Mouse (Mus musculus) midbrain, embryonic 15.5 days (tissue): ENCODE measurements at regions not wholly inside any gene's neighbourhood (a gene's known extent, or its start where the extent isn't known, plus 50 kb on each side); places are given as distances from the start of the nearest gene placed in this dataset.

Experiments
- ATAC-seq: fragments of 200-750 bp; cut with Nextera tagmentation; replicated peaks from 2 replicates; pipeline ENCODE4 v1.8.0; 2017; ENCODE audit warnings: moderate TSS enrichment
- H3K27ac ChIP-seq: fragments of 300-500 bp; sonication (generic); 2 replicates; pipeline ENCODE4 v1.5.1; 2015; ENCODE audit warnings: mild to moderate bottlenecking, inconsistent platforms
- H3K27me3 ChIP-seq: fragments of 300-500 bp; sonication (generic); replicated peaks from 2 replicates; pipeline ENCODE4 v1.6.1; 2015; ENCODE audit warnings: inconsistent platforms
- H3K36me3 ChIP-seq: fragments of 300-500 bp; sonication (generic); replicated peaks from 2 replicates; pipeline ENCODE4 v1.6.1; 2015; ENCODE audit warnings: inconsistent platforms
- H3K4me1 ChIP-seq: fragments of 300-500 bp; sonication (generic); 2 replicates; pipeline ENCODE4 v1.6.1; 2015; ENCODE audit warnings: inconsistent platforms
- H3K4me2 ChIP-seq: fragments of 300-500 bp; sonication (generic); 2 replicates; pipeline ENCODE4 v1.6.1; 2015; ENCODE audit warnings: inconsistent platforms, mild to moderate bottlenecking, moderate library complexity
- H3K4me3 ChIP-seq: fragments of 300-500 bp; sonication (generic); 2 replicates; pipeline ENCODE4 v1.5.1; 2015; ENCODE audit warnings: mild to moderate bottlenecking, inconsistent platforms
- H3K9ac ChIP-seq: fragments of 300-500 bp; sonication (generic); 2 replicates; pipeline ENCODE4 v1.6.1; 2015; ENCODE audit warnings: mild to moderate bottlenecking, inconsistent platforms
- H3K9me3 ChIP-seq: fragments of 300-500 bp; sonication (generic); 2 replicates; pipeline ENCODE4 v1.6.1; 2016; ENCODE audit warnings: inconsistent platforms
- WGBS: fragments of 180-500 bp; shearing (Covaris S2); methylation state at CpG from one replicate; pipeline ENCODE4 v1.1.7; 2015; ENCODE audit warnings: mixed read lengths; 5-methylcytosine and 5-hydroxymethylcytosine counted together

DNA sequence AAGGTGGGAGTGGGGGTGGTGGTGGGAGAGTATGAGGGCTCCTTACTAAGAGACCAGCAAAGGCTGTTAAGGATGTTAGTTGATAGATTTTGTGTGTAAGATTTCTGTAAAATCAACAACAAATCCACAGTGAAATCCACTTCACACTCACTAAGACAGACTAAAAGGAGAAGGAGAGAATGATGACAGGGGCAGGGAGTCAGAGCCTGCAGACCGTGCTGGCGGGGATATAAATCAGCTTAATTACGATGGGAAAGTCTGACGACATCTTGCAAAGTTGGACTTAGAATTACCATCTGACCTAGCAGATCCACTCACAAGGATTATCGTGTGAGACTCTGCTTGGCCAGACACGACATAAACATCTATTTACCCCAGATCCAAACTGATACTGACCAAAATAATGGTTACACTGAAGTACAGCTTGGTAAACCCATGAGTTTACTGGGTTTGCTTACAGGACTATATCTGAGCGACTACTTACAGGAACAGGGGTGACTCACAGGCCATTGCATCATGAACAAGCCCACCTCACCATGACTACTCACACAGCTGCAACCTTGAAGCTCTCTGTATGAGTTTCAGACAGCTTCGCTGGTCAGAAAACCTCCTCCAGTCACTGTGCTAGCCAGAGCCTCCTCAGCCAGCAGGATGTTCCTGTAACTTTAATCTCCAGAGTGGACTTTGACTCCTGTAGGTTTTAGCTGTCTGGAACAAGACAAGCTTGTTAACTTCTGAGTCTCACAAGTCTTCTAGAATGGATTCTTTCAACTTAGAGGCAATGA is 50.5 kb upstream of the Ednra start:
- Histone ChIP-seq H3K4me1 (no peaks in the 10 kb centered on the region), H3K9me3 (no peaks in the 10 kb centered on the region), H3K27me3 (no peaks in the 10 kb centered on the region), H3K27ac (no peak overlapping the region), H3K4me2 (no peak overlapping the region), H3K4me3 (no peak overlapping the region), H3K9ac (no peak overlapping the region), H3K36me3 (no peaks in the 10 kb centered on the region)
- ATAC-seq, result no peak
- 85% methylated on average over 8 of the region's 8 CpGs for WGBS

DNA sequence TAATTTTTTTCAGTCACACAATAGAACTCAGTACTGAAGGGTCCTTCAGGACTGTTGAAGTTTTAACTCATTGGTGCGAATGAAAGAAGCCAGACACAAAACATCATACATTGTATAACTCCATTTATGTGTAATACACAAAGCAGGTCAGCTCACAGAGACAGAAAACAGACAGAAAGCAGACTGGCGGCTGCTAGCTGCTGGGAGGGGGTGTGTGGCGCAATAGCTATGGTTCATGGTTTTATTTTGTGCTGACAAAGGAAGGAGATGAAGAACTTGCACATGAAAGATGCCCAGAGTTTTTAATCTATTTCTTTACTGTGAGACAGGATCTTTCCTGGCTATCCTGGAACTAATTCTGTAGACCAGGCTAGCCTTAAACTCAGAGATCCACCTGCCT is 51.3 kb upstream of the Ednra start:
- Histone ChIP-seq H3K4me3 (no peak overlapping the region), H3K9ac (no peak overlapping the region), H3K4me1 (no peaks in the 10 kb centered on the region), H3K27ac (no peak overlapping the region), H3K9me3 (no peaks in the 10 kb centered on the region), H3K36me3 (no peaks in the 10 kb centered on the region), H3K27me3 (no peaks in the 10 kb centered on the region), H3K4me2 (no peak overlapping the region)
- ATAC-seq, result no peak
- WGBS, result 86% methylated on average over 3 of the region's 3 CpGs

DNA sequence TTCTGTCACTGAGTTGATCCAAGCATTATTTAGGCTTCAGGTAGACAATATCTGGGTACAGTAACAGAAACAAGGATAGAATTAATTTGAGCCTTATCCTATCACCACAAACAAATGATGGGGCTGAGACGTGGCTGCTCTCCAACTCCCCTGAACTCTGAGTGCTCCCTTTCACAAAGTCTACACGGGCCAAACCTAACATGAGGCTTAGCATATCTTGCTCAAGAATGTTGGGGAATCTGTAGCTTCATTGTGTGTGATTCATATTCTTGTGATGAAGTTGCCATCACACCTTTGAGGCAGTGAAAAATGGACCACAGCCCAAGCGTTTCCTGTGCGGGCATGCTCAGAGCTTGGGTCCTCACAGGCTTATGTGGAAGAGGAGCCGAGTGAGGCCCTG is 53.3 kb upstream of the Ednra start:
- Histone ChIP-seq H3K27ac (no peak overlapping the region), H3K27me3 (no peaks in the 10 kb centered on the region), H3K4me2 (no peak overlapping the region), H3K4me3 (no peak overlapping the region), H3K4me1 (no peaks in the 10 kb centered on the region), H3K36me3 (no peaks in the 10 kb centered on the region), H3K9me3 (no peaks in the 10 kb centered on the region), H3K9ac (no peak overlapping the region)
- WGBS, result 81% methylated on average over 5 of the region's 5 CpGs
- no peak for ATAC-seq

DNA sequence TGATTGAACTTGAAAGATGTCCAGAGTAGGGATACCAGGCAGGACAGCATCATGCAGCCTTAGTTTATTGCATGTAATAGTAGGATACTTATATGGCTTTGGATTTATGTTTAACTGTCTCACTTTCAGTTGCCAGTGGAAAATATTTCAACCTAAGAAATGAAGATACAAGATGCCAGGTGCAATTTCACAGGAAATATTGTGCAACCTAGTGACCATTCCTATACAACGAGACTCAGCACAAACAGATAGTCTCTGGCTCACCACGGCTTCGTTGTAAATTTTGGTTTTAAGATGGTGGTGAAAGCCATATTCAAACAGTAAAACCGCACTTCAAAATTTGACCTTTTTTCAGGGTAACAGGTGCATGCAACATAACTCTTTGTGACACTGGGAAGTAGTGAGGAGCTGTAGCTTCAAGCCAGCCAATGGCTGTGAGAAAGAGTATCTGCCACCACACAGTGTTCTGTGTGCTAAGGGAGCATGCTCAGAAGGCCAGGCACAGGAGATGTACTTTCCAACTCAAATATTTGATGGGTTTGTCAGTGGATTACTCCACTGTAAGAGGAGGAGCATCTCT is 61.5 kb upstream of the Ednra start:
- no peaks in the 10 kb centered on the region for H3K36me3 ChIP-seq
- H3K4me2 ChIP-seq, result no peak overlapping the region
- no peaks in the 10 kb centered on the region for H3K27me3 ChIP-seq
- no peak for ATAC-seq
- WGBS, result 92% methylated on average over 4 of the region's 4 CpGs
- H3K9me3 ChIP-seq, result no peaks in the 10 kb centered on the region
- no peak overlapping the region for H3K9ac ChIP-seq
- no peak overlapping the region for H3K4me3 ChIP-seq
- H3K27ac ChIP-seq, result no peak overlapping the region
- H3K4me1 ChIP-seq, result no peaks in the 10 kb centered on the region

- H3K4me3 ChIP-seq, result no peak overlapping the region
- H3K9me3 ChIP-seq, result no peaks in the 10 kb centered on the region
- H3K36me3 ChIP-seq, result no peaks in the 10 kb centered on the region
- H3K4me1 ChIP-seq, result no peaks in the 10 kb centered on the region
- no peak overlapping the region for H3K4me2 ChIP-seq
- no peak for ATAC-seq
- no peak overlapping the region for H3K27ac ChIP-seq
- 66% methylated on average over 1 of the region's 1 CpGs for WGBS
- H3K27me3 ChIP-seq, result no peaks in the 10 kb centered on the region
- no peak overlapping the region for H3K9ac ChIP-seq
Observed at GRCm38 (mm10) chr8:77794911-77795310, 70.6 kb upstream of the Ednra start.

GRCm38 (mm10) chr8:77803147-77803903 is 79.1 kb upstream of the Ednra start:
- H3K9me3 ChIP-seq, result no peaks in the 10 kb centered on the region
- no peaks in the 10 kb centered on the region for H3K4me1 ChIP-seq
- H3K36me3 ChIP-seq, result no peaks in the 10 kb centered on the region
- no peak overlapping the region for H3K27ac ChIP-seq
- no peak for ATAC-seq
- no peaks in the 10 kb centered on the region for H3K27me3 ChIP-seq
- WGBS, result 73% methylated on average over 9 of the region's 9 CpGs
- no peak overlapping the region for H3K4me2 ChIP-seq
- H3K9ac ChIP-seq, result no peak overlapping the region
- no peak overlapping the region for H3K4me3 ChIP-seq

GRCm38 (mm10) chr8:77804536-77804935 is 80.3 kb upstream of the Ednra start:
- Histone ChIP-seq H3K27ac (no peak overlapping the region), H3K4me2 (no peak overlapping the region), H3K9me3 (no peaks in the 10 kb centered on the region), H3K36me3 (no peaks in the 10 kb centered on the region), H3K4me1 (no peaks in the 10 kb centered on the region), H3K4me3 (no peak overlapping the region), H3K9ac (no peak overlapping the region), H3K27me3 (no peaks in the 10 kb centered on the region)
- no peak for ATAC-seq
- WGBS, result 93% methylated on average over 6 of the region's 6 CpGs

GRCm38 (mm10) chr8:77804956-77805355 is 80.7 kb upstream of the Ednra start:
- no peaks in the 10 kb centered on the region for H3K9me3 ChIP-seq
- no peak overlapping the region for H3K4me2 ChIP-seq
- no peak overlapping the region for H3K4me3 ChIP-seq
- no peak overlapping the region for H3K27ac ChIP-seq
- H3K9ac ChIP-seq, result no peak overlapping the region
- H3K36me3 ChIP-seq, result no peaks in the 10 kb centered on the region
- no peaks in the 10 kb centered on the region for H3K4me1 ChIP-seq
- ATAC-seq, result no peak
- no peaks in the 10 kb centered on the region for H3K27me3 ChIP-seq
- 85% methylated on average over 4 of the region's 4 CpGs for WGBS

GRCm38 (mm10) chr8:77805657-77806056 is 81.4 kb upstream of the Ednra start:
- Histone ChIP-seq H3K4me2 (no peak overlapping the region), H3K36me3 (no peaks in the 10 kb centered on the region), H3K27me3 (no peaks in the 10 kb centered on the region), H3K9ac (no peak overlapping the region), H3K9me3 (no peaks in the 10 kb centered on the region), H3K4me1 (no peaks in the 10 kb centered on the region), H3K27ac (no peak overlapping the region), H3K4me3 (no peak overlapping the region)
- no peak for ATAC-seq
- WGBS, result 80% methylated on average over 6 of the region's 6 CpGs

- H3K27me3 ChIP-seq, result no peaks in the 10 kb centered on the region
- no peaks in the 10 kb centered on the region for H3K4me1 ChIP-seq
- no peak overlapping the region for H3K4me2 ChIP-seq
- 64% methylated on average over 12 of the region's 12 CpGs for WGBS
- H3K36me3 ChIP-seq, result no peaks in the 10 kb centered on the region
- no peaks in the 10 kb centered on the region for H3K9me3 ChIP-seq
- no peak overlapping the region for H3K9ac ChIP-seq
- no peak overlapping the region for H3K27ac ChIP-seq
- no peak overlapping the region for H3K4me3 ChIP-seq
- no peak for ATAC-seq
Observed at GRCm38 (mm10) chr8:77814796-77815647, 90.8 kb upstream of the Ednra start.

DNA sequence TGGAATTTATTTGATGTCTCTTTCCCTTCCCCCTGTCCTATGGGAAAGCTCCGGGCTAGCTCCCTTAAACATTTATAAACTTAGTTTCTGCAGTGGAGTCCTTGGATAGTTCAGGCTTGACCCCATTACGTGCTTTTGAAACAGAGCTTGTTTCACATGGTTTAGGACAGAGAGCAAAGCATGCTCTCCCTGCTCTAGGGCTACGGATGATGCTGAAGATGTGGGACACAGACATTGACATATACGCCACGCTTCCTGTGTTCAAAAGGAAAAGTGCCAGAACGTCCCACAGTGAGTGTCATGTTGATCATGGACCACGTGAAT is 91.3 kb upstream of the Ednra start:
- 67% methylated on average over 7 of the region's 7 CpGs for WGBS
- Histone ChIP-seq H3K27ac (no peak overlapping the region), H3K4me1 (no peaks in the 10 kb centered on the region), H3K4me3 (no peak overlapping the region), H3K27me3 (no peaks in the 10 kb centered on the region), H3K9me3 (no peaks in the 10 kb centered on the region), H3K9ac (no peak overlapping the region), H3K4me2 (no peak overlapping the region), H3K36me3 (no peaks in the 10 kb centered on the region)
- ATAC-seq, result no peak

GRCm38 (mm10) chr8:77816217-77816616 is 92.0 kb upstream of the Ednra start:
- Histone ChIP-seq H3K27ac (no peak overlapping the region), H3K4me2 (no peak overlapping the region), H3K9me3 (no peaks in the 10 kb centered on the region), H3K4me3 (no peak overlapping the region), H3K36me3 (no peaks in the 10 kb centered on the region), H3K4me1 (no peaks in the 10 kb centered on the region), H3K9ac (no peak overlapping the region), H3K27me3 (no peaks in the 10 kb centered on the region)
- ATAC-seq, result no peak
- WGBS, result 91% methylated on average over 4 of the region's 4 CpGs
